Mouse (Mus musculus) hindbrain, embryonic 15.5 days (tissue): ENCODE measurements around the gene Hivep3. TPM values are rescaled to one million over a fixed set of nuclear protein-coding genes. Genes with fewer than 3 reads are reported as not detected.

Source experiments
- ATAC-seq: fragments of 200-750 bp; cut with Nextera tagmentation; 2 replicates; pipeline ENCODE4 v1.8.0; 2017; ENCODE audit warnings: low read depth, moderate number of reproducible peaks, moderate TSS enrichment; ENCODE audit not compliant: low FRiP score
- H3K27ac ChIP-seq: fragments of 300-500 bp; sonication (generic); replicated peaks from 2 replicates; pipeline ENCODE4 v1.5.1; 2015; ENCODE audit warnings: mild to moderate bottlenecking, inconsistent platforms
- H3K27me3 ChIP-seq: fragments of 300-500 bp; sonication (generic); 2 replicates; pipeline ENCODE4 v1.6.1; 2015; ENCODE audit warnings: control low read depth, inconsistent platforms
- H3K36me3 ChIP-seq: fragments of 300-500 bp; sonication (generic); 2 replicates; pipeline ENCODE4 v1.6.1; 2015; ENCODE audit warnings: control low read depth, inconsistent platforms
- H3K4me1 ChIP-seq: fragments of 300-500 bp; sonication (generic); replicated peaks from 2 replicates; pipeline ENCODE4 v1.6.1; 2015; ENCODE audit warnings: control low read depth, inconsistent platforms
- H3K4me2 ChIP-seq: fragments of 300-500 bp; sonication (generic); 2 replicates; pipeline ENCODE4 v1.6.1; 2015; ENCODE audit warnings: moderate library complexity, mild to moderate bottlenecking, inconsistent platforms
- H3K4me3 ChIP-seq: fragments of 300-500 bp; sonication (generic); 2 replicates; pipeline ENCODE4 v1.5.1; 2015; ENCODE audit warnings: mild to moderate bottlenecking, inconsistent platforms
- H3K9ac ChIP-seq: fragments of 300-500 bp; sonication (generic); 2 replicates; pipeline ENCODE4 v1.6.1; 2015; ENCODE audit warnings: inconsistent platforms
- H3K9me3 ChIP-seq: fragments of 300-500 bp; sonication (generic); 2 replicates; pipeline ENCODE4 v1.6.1; 2016; ENCODE audit warnings: control low read depth, inconsistent platforms
- WGBS: fragments of 180-500 bp; shearing (Covaris S2); methylation state at CpG from one replicate; pipeline ENCODE4 v1.1.7; 2015; 5-methylcytosine and 5-hydroxymethylcytosine counted together
- polyA plus RNA-seq: library from polyadenylated mRNA; unstranded; fragments of >200 nt; fragmentation: Nextera tagmentation; extraction: Ambion mirVana; gene quantifications from 2 replicates; pipeline ENCODE4 v1.2.1, GENCODE M21; 2015

The Hivep3 gene
- polyA plus RNA-seq, 1 experiment from 2014 or later, result 16.5 TPM

DNA sequence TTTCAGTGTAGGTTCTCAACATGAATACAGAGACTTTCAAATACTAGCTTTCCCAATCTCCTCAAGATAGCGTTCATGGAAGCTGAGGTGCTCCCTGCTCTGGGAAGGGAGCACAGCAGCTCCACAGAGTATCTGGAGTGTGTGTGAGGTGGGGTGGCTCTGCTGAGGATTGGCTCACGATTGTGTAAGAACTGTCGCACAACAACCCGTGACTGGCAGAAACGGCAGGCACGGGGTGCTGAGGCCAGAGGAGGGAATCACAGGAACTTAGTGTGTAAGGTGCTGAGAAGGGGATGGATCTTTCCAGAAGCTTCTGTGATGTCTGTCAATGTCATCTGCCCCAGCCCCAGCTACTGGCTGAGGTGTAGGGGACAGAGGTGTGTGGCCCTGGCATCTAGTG is 328.1 kb downstream of the Hivep3 start:
- no peaks in the 10 kb centered on the region for H3K27me3 ChIP-seq
- no peak overlapping the region for H3K27ac ChIP-seq
- WGBS, result 90% methylated on average over 6 of the region's 6 CpGs
- ATAC-seq, result no peak
- H3K4me1 ChIP-seq, result no peaks in the 10 kb centered on the region
- no peaks in the 10 kb centered on the region for H3K36me3 ChIP-seq
- no peak overlapping the region for H3K9ac ChIP-seq
- H3K9me3 ChIP-seq, result no peaks in the 10 kb centered on the region
- H3K4me3 ChIP-seq, result no peak overlapping the region
- no peak overlapping the region for H3K4me2 ChIP-seq

DNA sequence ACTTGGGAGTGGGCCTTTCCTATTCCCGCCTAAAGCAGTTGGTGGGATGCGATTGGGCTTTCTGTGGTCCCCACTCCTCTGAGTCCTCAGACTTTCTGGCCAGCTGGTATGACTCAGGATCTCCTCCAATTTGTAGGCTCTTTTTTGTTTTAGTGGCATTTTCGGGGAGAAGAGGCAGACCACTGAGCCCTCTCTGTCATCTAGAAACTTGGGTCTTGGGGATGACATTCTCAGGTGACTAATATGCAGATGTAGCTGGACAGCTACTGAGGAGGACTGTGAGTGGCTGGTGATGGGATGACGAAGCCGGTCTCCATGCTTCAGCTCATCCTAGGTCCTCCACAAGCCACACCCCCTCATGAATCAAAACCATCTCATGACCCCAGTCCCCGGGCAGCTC is 328.6 kb downstream of the Hivep3 start:
- 82% methylated on average over 6 of the region's 6 CpGs for WGBS
- Histone ChIP-seq H3K9ac (no peak overlapping the region), H3K27me3 (no peaks in the 10 kb centered on the region), H3K27ac (no peak overlapping the region), H3K36me3 (no peaks in the 10 kb centered on the region), H3K4me2 (no peak overlapping the region), H3K4me1 (peaks cover 3% of the 10 kb centered on the region), H3K4me3 (no peak overlapping the region), H3K9me3 (no peaks in the 10 kb centered on the region)
- ATAC-seq, result no peak

DNA sequence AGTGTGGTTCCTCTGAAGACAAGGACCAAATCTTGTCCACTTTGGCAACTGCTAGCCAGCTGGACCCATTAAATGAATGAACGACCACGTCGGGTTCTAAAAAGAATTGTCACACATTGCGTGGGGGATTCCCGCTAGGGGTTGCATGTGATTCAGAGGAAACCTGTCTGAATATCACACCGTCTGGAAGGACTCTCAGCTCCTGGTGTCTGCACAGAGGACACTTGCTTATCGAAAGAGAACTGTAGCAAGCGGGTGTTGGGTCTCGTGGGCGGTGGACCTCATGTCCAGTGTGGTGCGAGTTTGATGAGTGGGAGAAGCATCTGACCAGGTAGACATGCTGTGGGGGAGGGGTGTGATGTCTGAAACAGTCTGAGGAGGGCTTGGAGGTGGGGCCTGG is 329.2 kb downstream of the Hivep3 start:
- no peak overlapping the region for H3K27ac ChIP-seq
- no peaks in the 10 kb centered on the region for H3K9me3 ChIP-seq
- H3K36me3 ChIP-seq, result no peaks in the 10 kb centered on the region
- no peak overlapping the region for H3K4me3 ChIP-seq
- ATAC-seq, result no peak
- no peaks in the 10 kb centered on the region for H3K27me3 ChIP-seq
- H3K4me1 ChIP-seq, result peaks cover 4% of the 10 kb centered on the region
- H3K9ac ChIP-seq, result no peak overlapping the region
- 91% methylated on average over 11 of the region's 11 CpGs for WGBS
- no peak overlapping the region for H3K4me2 ChIP-seq

- WGBS, result 89% methylated on average over 20 of the region's 20 CpGs
These were observed 330.0 kb downstream of the Hivep3 start for GRCm38 (mm10) chr4:120063353-120064124.

DNA sequence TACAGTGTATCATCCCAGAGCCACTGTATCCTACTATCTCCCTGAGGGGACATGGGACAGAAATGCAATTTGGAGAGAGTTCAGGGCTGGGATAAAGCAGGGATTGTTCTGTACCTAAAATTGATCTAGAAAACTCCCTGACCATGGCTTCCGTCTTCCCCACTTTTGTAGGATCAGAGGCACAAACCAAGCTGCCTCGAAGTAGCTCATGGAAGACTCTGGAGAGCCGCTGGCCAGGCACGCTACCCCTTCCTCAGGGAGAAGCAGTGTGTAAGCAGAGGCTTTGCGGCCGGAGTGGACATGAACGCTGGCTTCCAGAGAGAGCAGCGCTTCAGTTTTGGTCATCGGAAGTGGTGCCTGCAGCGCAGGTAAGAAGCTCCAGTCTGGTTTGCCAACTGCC is 331.1 kb downstream of the Hivep3 start, which contains the start of gene AL607142.1:
Gene AL607142.1, plus strand, starts transcription at position 301 of the 400 bp plus-strand sequence.
- WGBS, result 89% methylated on average over 10 of the region's 10 CpGs
- ATAC-seq, result no peak
- peaks cover 4% of the 10 kb centered on the region for H3K4me1 ChIP-seq

More at GRCm38 (mm10) chr4:120063353-120064124, 330.0 kb downstream of the Hivep3 start:
- no peak overlapping the region for H3K4me3 ChIP-seq
- peaks cover 4% of the 10 kb centered on the region for H3K4me1 ChIP-seq
- H3K27ac ChIP-seq, result no peak overlapping the region
- H3K27me3 ChIP-seq, result no peaks in the 10 kb centered on the region
- ATAC-seq, result no peak
- no peak overlapping the region for H3K9ac ChIP-seq
- no peaks in the 10 kb centered on the region for H3K36me3 ChIP-seq
- no peak overlapping the region for H3K4me2 ChIP-seq
- no peaks in the 10 kb centered on the region for H3K9me3 ChIP-seq

GRCm38 (mm10) chr4:120066841-120067591 is 333.4 kb downstream of the Hivep3 start:
- ATAC-seq, result peak; percentile 59; the same call in 1 of the 2 replicates

More for the DNA sequence above, 331.1 kb downstream of the Hivep3 start, which contains the start of gene AL607142.1:
- no peak within 1 kb of the TSS for H3K9ac ChIP-seq
- no peaks in the 10 kb centered on the region for H3K27me3 ChIP-seq
- no peak within 1 kb of the TSS for H3K4me2 ChIP-seq
- no peaks in the 10 kb centered on the region for H3K9me3 ChIP-seq
- no peak within 1 kb of the TSS for H3K27ac ChIP-seq
- H3K4me3 ChIP-seq, result no peak within 1 kb of the TSS
- no peaks in the 10 kb centered on the region for H3K36me3 ChIP-seq

DNA sequence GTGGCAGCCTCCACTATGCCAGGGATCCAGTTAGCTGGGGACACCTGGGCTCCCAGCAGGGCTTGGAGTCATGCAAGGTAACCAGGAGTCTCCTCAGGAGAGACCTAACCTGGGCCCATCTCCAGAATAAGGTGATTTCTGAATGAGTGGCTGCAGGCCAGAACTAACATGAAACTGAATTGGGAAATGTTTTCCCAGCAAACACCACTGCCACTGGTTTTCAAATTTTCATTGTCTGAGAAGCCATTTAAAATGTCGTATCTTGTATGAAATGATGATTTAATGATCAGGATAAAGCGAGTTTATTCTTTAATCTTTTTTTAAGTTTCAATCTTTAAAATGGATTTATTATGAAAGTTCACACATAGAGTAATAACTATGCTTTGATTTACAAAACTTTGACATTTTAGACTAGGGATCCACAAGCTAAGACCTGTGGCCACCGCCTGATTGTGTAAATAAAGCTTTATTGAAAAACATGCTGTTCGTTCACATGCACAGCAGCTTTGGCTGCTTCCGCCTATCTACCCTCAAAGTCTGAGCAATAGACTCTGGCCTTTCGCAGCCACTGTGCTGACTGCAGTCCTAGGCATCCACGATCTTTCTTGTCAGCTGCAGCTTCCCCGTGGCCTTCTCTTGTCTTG is 334.1 kb downstream of the Hivep3 start:
- H3K27me3 ChIP-seq, result no peaks in the 10 kb centered on the region
- 89% methylated on average over 8 of the region's 8 CpGs for WGBS
- H3K36me3 ChIP-seq, result no peaks in the 10 kb centered on the region
- ATAC-seq, result no peak
- H3K9me3 ChIP-seq, result no peaks in the 10 kb centered on the region
- H3K4me2 ChIP-seq, result no peak overlapping the region
- H3K9ac ChIP-seq, result no peak overlapping the region
- H3K4me1 ChIP-seq, result peaks cover 4% of the 10 kb centered on the region
- H3K27ac ChIP-seq, result no peak overlapping the region
- no peak overlapping the region for H3K4me3 ChIP-seq

More at GRCm38 (mm10) chr4:120066841-120067591, 333.4 kb downstream of the Hivep3 start:
- WGBS, result 61% methylated on average over 9 of the region's 9 CpGs
- no peak overlapping the region for H3K9ac ChIP-seq
- no peaks in the 10 kb centered on the region for H3K9me3 ChIP-seq
- no peaks in the 10 kb centered on the region for H3K36me3 ChIP-seq
- H3K4me2 ChIP-seq, result no peak overlapping the region
- H3K4me3 ChIP-seq, result no peak overlapping the region
- H3K27me3 ChIP-seq, result no peaks in the 10 kb centered on the region
- peaks cover 4% of the 10 kb centered on the region for H3K4me1 ChIP-seq
- H3K27ac ChIP-seq, result no peak overlapping the region

- Histone ChIP-seq H3K36me3 (no peaks in the 10 kb centered on the region), H3K9ac (no peak overlapping the region), H3K4me3 (no peak overlapping the region), H3K9me3 (no peaks in the 10 kb centered on the region), H3K27me3 (no peaks in the 10 kb centered on the region), H3K4me2 (no peak overlapping the region), H3K4me1 (peaks cover 10% of the 10 kb centered on the region), H3K27ac (no peak overlapping the region)
- ATAC-seq, result no peak
- WGBS, result 82% methylated on average over 3 of the region's 3 CpGs
These were observed 335.4 kb downstream of the Hivep3 start for GRCm38 (mm10) chr4:120068883-120069581.

- Histone ChIP-seq H3K9ac (no peak overlapping the region), H3K4me3 (no peak overlapping the region), H3K27ac (no peak overlapping the region), H3K4me2 (no peak overlapping the region), H3K9me3 (no peaks in the 10 kb centered on the region), H3K4me1 (peaks cover 14% of the 10 kb centered on the region), H3K36me3 (no peaks in the 10 kb centered on the region), H3K27me3 (no peaks in the 10 kb centered on the region)
- no peak for ATAC-seq
- 84% methylated on average over 3 of the region's 3 CpGs for WGBS
These were observed 336.0 kb downstream of the Hivep3 start for GRCm38 (mm10) chr4:120069582-120069980.

DNA sequence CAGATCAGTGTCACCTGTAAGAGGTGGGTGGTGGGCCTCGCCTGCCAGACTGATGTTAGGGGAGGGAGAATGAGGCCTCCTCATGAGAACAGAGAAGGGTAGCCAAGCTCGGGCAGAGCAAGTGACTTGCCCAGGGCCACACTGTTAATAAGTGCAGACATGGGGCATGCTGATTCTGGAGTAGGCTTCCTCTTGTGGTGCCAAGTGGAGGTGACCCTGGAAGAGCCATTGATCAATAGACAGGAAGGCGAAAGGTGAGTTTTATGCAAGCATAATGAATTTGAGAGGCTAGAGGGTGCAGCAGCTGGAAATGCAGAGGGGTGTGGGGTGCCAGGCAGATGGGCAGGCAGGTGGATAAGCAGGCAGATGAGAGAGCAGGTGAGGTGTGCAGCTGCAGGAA is 337.8 kb downstream of the Hivep3 start:
- H3K4me3 ChIP-seq, result no peak overlapping the region
- H3K9ac ChIP-seq, result no peak overlapping the region
- peaks cover 14% of the 10 kb centered on the region for H3K4me1 ChIP-seq
- H3K36me3 ChIP-seq, result no peaks in the 10 kb centered on the region
- ATAC-seq, result no peak
- H3K9me3 ChIP-seq, result no peaks in the 10 kb centered on the region
- no peak overlapping the region for H3K27ac ChIP-seq
- H3K27me3 ChIP-seq, result no peaks in the 10 kb centered on the region
- WGBS, result 71% methylated on average over 3 of the region's 3 CpGs
- H3K4me2 ChIP-seq, result no peak overlapping the region

GRCm38 (mm10) chr4:120071842-120072507 is 338.4 kb downstream of the Hivep3 start:
- no peaks in the 10 kb centered on the region for H3K27me3 ChIP-seq
- H3K4me2 ChIP-seq, result no peak overlapping the region
- 62% methylated on average over 15 of the region's 15 CpGs for WGBS
- no peaks in the 10 kb centered on the region for H3K36me3 ChIP-seq
- no peak overlapping the region for H3K9ac ChIP-seq
- H3K27ac ChIP-seq, result no peak overlapping the region
- H3K4me1 ChIP-seq, result peaks cover 13% of the 10 kb centered on the region
- H3K9me3 ChIP-seq, result no peaks in the 10 kb centered on the region
- H3K4me3 ChIP-seq, result no peak overlapping the region
- ATAC-seq, result no peak
